Mouse (Mus musculus): Measurements from ENCODE around the gene Wfdc2. TPM values are rescaled to one million over a fixed set of nuclear protein-coding genes. Genes with fewer than 3 reads are reported as not detected.
"Not testable (repeated sequence)": the region's sequence is repeated elsewhere in the genome, so short reads cannot be mapped to it uniquely, and the experiment has no call there.

The Wfdc2 gene
- total RNA-seq, 2 experiments from 2014 or later = 0.78 to 0.83 TPM

- DNase-seq (ENCODE audit: low spot score) = no peak
- intact Hi-C loops (cut with DNase I) = no loop called here
Observed at GRCm38 (mm10) chr2:164543745-164544144, 18.5 kb upstream of the Wfdc2 start.

- DNase-seq (ENCODE audit: low spot score) = no peak
- intact Hi-C loops (cut with DNase I) = no loop called here
Observed at GRCm38 (mm10) chr2:164544454-164545097, 17.6 kb upstream of the Wfdc2 start.

GRCm38 (mm10) chr2:164549338-164549737 lies 12.9 kb upstream of the Wfdc2 start:
- DNase-seq (ENCODE audit: low spot score) = no peak
- intact Hi-C loops (cut with DNase I) = no loop called here

GRCm38 (mm10) chr2:164549963-164550894 lies 12.0 kb upstream of the Wfdc2 start:
- intact Hi-C loops (cut with DNase I) = no loop called here
- no peak for DNase-seq (ENCODE audit: low spot score)

GRCm38 (mm10) chr2:164550895-164551269 lies 11.3 kb upstream of the Wfdc2 start:
- intact Hi-C loops (cut with DNase I) = no loop called here
- no peak for DNase-seq (ENCODE audit: low spot score)

- DNase-seq (ENCODE audit: low spot score) = no peak
- intact Hi-C loops (cut with DNase I) = no loop called here
Observed at GRCm38 (mm10) chr2:164551502-164551901, 10.7 kb upstream of the Wfdc2 start.

- intact Hi-C loops (cut with DNase I) = no loop called here
- no peak for DNase-seq (ENCODE audit: low spot score)
Observed at GRCm38 (mm10) chr2:164558426-164558825, 3.8 kb upstream of the Wfdc2 start.

- intact Hi-C loops (cut with DNase I) = no loop called here
Observed at GRCm38 (mm10) chr2:164558991-164559645, 3.1 kb upstream of the Wfdc2 start.

GRCm38 (mm10) chr2:164560106-164560505 lies 2.1 kb upstream of the Wfdc2 start:
- intact Hi-C loops (cut with DNase I) = no loop called here

More at GRCm38 (mm10) chr2:164558991-164559645, 3.1 kb upstream of the Wfdc2 start:
- no peak for DNase-seq (ENCODE audit: low spot score)

GRCm38 (mm10) chr2:164563339-164564038 lies 1.3 kb downstream of the Wfdc2 start:
- intact Hi-C loops (cut with DNase I) = no loop called here

More at GRCm38 (mm10) chr2:164560106-164560505, 2.1 kb upstream of the Wfdc2 start:
- no peak for DNase-seq (ENCODE audit: low spot score)

GRCm38 (mm10) chr2:164564346-164564745 lies 2.1 kb downstream of the Wfdc2 start:
- DNase-seq (ENCODE audit: low spot score) = no peak
- intact Hi-C loops (cut with DNase I) = no loop called here

More at GRCm38 (mm10) chr2:164563339-164564038, 1.3 kb downstream of the Wfdc2 start:
- no peak for DNase-seq (ENCODE audit: low spot score)

- intact Hi-C loops (cut with DNase I) = no loop called here
- DNase-seq (ENCODE audit: low spot score) = no peak
Observed at GRCm38 (mm10) chr2:164566997-164567396, 4.8 kb downstream of the Wfdc2 start.

- DNase-seq (ENCODE audit: low spot score) = no peak
- intact Hi-C loops (cut with DNase I) = no loop called here
Observed at GRCm38 (mm10) chr2:164567460-164567859, 5.2 kb downstream of the Wfdc2 start.

- intact Hi-C loops (cut with DNase I); DNase-seq (ENCODE audit: low spot score): not testable (repeated sequence)
Observed at GRCm38 (mm10) chr2:164573359-164573758, 11.1 kb downstream of the Wfdc2 start, which contains the start of gene Spint3. Spint3 (minus strand) TSS chr2:164573459.

GRCm38 (mm10) chr2:164585025-164585725 lies 23.0 kb downstream of the Wfdc2 start, which contains the start of gene Wfdc6a:
Wfdc6a (minus strand) TSS chr2:164585447.
- DNase-seq (ENCODE audit: low spot score); intact Hi-C loops (cut with DNase I): not testable (repeated sequence)

GRCm38 (mm10) chr2:164592014-164592413 lies 29.8 kb downstream of the Wfdc2 start:
- intact Hi-C loops (cut with DNase I) = loop anchor here (5.0 kb wide), 1 partner anchor 210 kb away; the partner anchor contains the start of gene Acot8

GRCm38 (mm10) chr2:164593494-164593893 lies 31.3 kb downstream of the Wfdc2 start, which contains the start of gene Eppin:
Eppin (minus strand) TSS chr2:164593594.
- intact Hi-C loops (cut with DNase I) = loop anchor here (1.0 to 5.0 kb wide), 2 partner anchors 133 to 209 kb away; partner anchors contain the start of gene Acot8
- DNase-seq (ENCODE audit: low spot score) = no peak

More at GRCm38 (mm10) chr2:164592014-164592413, 29.8 kb downstream of the Wfdc2 start:
- DNase-seq (ENCODE audit: low spot score) = no peak

- intact Hi-C loops (cut with DNase I) = no loop called here
- DNase-seq (ENCODE audit: low spot score) = no peak
Observed at GRCm38 (mm10) chr2:164600179-164600578, 38.0 kb downstream of the Wfdc2 start.

- intact Hi-C loops (cut with DNase I) = no loop called here
- no peak for DNase-seq (ENCODE audit: low spot score)
Observed at GRCm38 (mm10) chr2:164603482-164603881, 41.3 kb downstream of the Wfdc2 start.
